In genomic region chr7:145304153-145304552, GRCm38 (mm10) we compare ENCODE assay signal across 23 mouse cellular contexts. TPM values are rescaled to one million over a fixed set of nuclear protein-coding genes. Genes with fewer than 3 reads are reported as not detected.
"Had no signal": no experiment of that assay in that cellular context is flagged by ENCODE, and none has a peak within 500 bp of the region (broad histone marks: within the 10 kb centered on the region; RNA-seq: fewer than 3 reads in every experiment).

No protein-coding gene starts in this region.

- H3K4me3 ChIP-seq: neural tube, embryonic 13.5 days; neural tube, embryonic 15.5 days; stomach, embryonic 15.5 days had no signal

- H3K27ac ChIP-seq: neural tube, embryonic 13.5 days; neural tube, embryonic 15.5 days; stomach, embryonic 15.5 days; stomach, postnatal 0 days had no signal

- H3K9ac ChIP-seq: neural tube, embryonic 13.5 days; neural tube, embryonic 15.5 days; stomach, embryonic 15.5 days had no signal

- H3K9me3 ChIP-seq: neural tube, embryonic 13.5 days; neural tube, embryonic 15.5 days; stomach, embryonic 15.5 days had no signal

- H3K27me3 ChIP-seq: neural tube, embryonic 13.5 days; neural tube, embryonic 15.5 days; stomach, embryonic 15.5 days had no signal

- H3K36me3 ChIP-seq: neural tube, embryonic 13.5 days; neural tube, embryonic 15.5 days; stomach, embryonic 15.5 days had no signal

- H3K4me2 ChIP-seq: neural tube, embryonic 13.5 days; neural tube, embryonic 15.5 days; stomach, embryonic 15.5 days had no signal

- DNase-seq: retina, postnatal 1 day; right cerebral cortex, adult 18-20 months; right cerebral cortex, postnatal 14 days; right cerebral cortex, postnatal 25 days; right cerebral cortex, postnatal 4 days; spleen, adult 18-20 months; thymus, adult 18-20 months; thymus, adult 2 months; thymus, postnatal 14 days; thymus, postnatal 25 days; thymus, postnatal 36 days; thymus, postnatal 4 days had no signal

RNA-seq across cellular contexts. Expression of gene Mrgprd, which starts 10.5 kb away (rescaled TPM):
- polyA plus RNA-seq: neural tube, embryonic 13.5 days; neural tube, embryonic 14.5 days; small intestine, adult 2 months; spleen, adult 2 months; stomach, embryonic 14.5 days; stomach, embryonic 15.5 days; stomach, embryonic 16.5 days; stomach, postnatal 0 days; testis, adult 2 months; thymus, adult 2 months; urinary bladder, adult 2 months had no signal
